Mouse (Mus musculus) small intestine, adult 2 months (tissue): ENCODE data around the gene Slc25a1.

Experiments
- CTCF ChIP-seq: fragments of 200-500 bp; IDR thresholded peaks from 2 replicates; pipeline ENCODE4 v1.5.1; 2012; ENCODE audit warnings: low read depth, mild to moderate bottlenecking, control low read depth, inconsistent platforms, low read length, moderate library complexity, mixed read lengths; ENCODE audit not compliant: insufficient replicate concordance, insufficient read length; ENCODE audit errors: extremely low read depth
- POLR2A ChIP-seq: fragments of 200-500 bp; IDR thresholded peaks from 2 replicates; pipeline ENCODE4 v1.6.1; 2012; ENCODE audit warnings: low read depth, mild to moderate bottlenecking, control low read depth, inconsistent platforms, low read length, moderate library complexity

- no peak for TF ChIP-seq CTCF
- TF ChIP-seq POLR2A = no peak
Measured at GRCm38 (mm10) chr16:17931906-17932460, 4.0 kb upstream of the Slc25a1 start.
